Mouse (Mus musculus): ENCODE data around the gene Rel. TPM values are rescaled to one million over a fixed set of nuclear protein-coding genes. Genes with fewer than 3 reads are reported as not detected.

Gene Rel
- polyA plus RNA-seq (2021; fragmentation: Nextera tagmentation), result 0.82 and 0.90 TPM in 2 replicates
- long read RNA-seq, experiment 1, full-length matches to known transcripts, result 2 of 5 reads
- long read RNA-seq, experiment 1, partial matches to known transcripts, result 0 of 5 reads
- long read RNA-seq, experiment 1, other reads (novel, unspliced or antisense), result 3 of 5 reads
- long read RNA-seq, experiment 2, partial matches to known transcripts, result 1 of 2 reads
- long read RNA-seq, experiment 2, other reads (novel, unspliced or antisense), result 1 of 2 reads

GRCm38 (mm10) chr11:23770760-23771506 lies at the start of gene Rel:
TSS of gene Rel (minus strand) at chr11:23770970.

Other genes starting within 250 kb of the Rel start
- not detected in 2 replicates for gene 1700093K21Rik, start 249.8 kb downstream of the Rel start, polyA plus RNA-seq (2021; fragmentation: Nextera tagmentation)
- 19.9 and 22.7 TPM in 2 replicates for gene 0610010F05Rik, start 137.3 kb downstream of the Rel start, polyA plus RNA-seq (2021; fragmentation: Nextera tagmentation)
- 2.4 and 2.5 TPM in 2 replicates for gene Pus10, start 105.3 kb downstream of the Rel start, polyA plus RNA-seq (2021; fragmentation: Nextera tagmentation)
- gene Pex13, start 105.0 kb downstream of the Rel start, polyA plus RNA-seq (2021; fragmentation: Nextera tagmentation), result 21.6 and 29.6 TPM in 2 replicates
- 6.5 and 7.4 TPM in 2 replicates for gene Papolg, start 124.3 kb upstream of the Rel start, polyA plus RNA-seq (2021; fragmentation: Nextera tagmentation)